ENCODE assay signal across 13 mouse cellular contexts in genomic region chr11:35416402-35417093, GRCm38 (mm10).
DNase-seq lines count a peak whose midpoint lies in the region; ATAC-seq and TF ChIP-seq lines count a peak whose summit lies in the region.
"Had no signal": no experiment of that assay in that cellular context is flagged by ENCODE, and none has a peak within 500 bp of the region (broad histone marks: within the 10 kb centered on the region; RNA-seq: fewer than 3 reads in every experiment).

No protein-coding gene starts in this region.

- no peak for TF ChIP-seq CTCF in lung, adult 2 months (IDR thresholded peaks at IDR 0.05; ENCODE audit: insufficient read depth, low read length)
- TF ChIP-seq CTCF in embryonic fibroblast, embryonic 13.5 days (IDR thresholded peaks at IDR 0.05; ENCODE audit: borderline replicate concordance, insufficient read depth, low read length), result no peak

- no peaks in the 10 kb centered on the region; the same call in 1 of the 2 replicates for H3K4me1 ChIP-seq in lung, adult 2 months (ENCODE audit: control insufficient read depth, insufficient read depth, low read length)
- peaks cover 10% of the 10 kb centered on the region for H3K4me1 ChIP-seq in embryonic fibroblast, embryonic 13.5 days (ENCODE audit: control insufficient read depth, insufficient read depth, low read length)

- ATAC-seq in frontal cortex, adult (ENCODE audit: low TSS enrichment), result 0 out of 2 replicates have a peak, but pooled peaks have one; percentile 21
- ATAC-seq in erythroblast, adult 5-6 weeks (replicated peaks; ENCODE audit: low FRiP score, poor library complexity, severe bottlenecking), result no peak
- ATAC-seq: midbrain, embryonic 15.5 days had no signal

- 73% methylated on average over 14 of the region's 14 CpGs for WGBS in lung, adult 2 months

- DNase-seq in frontal cortex, postnatal 14 days (ENCODE audit: low spot score in 2 of 2), result no peak
- DNase-seq in lung, postnatal 36 days, result peak; percentile 31
- no peak for DNase-seq in lung, adult 2 months
- DNase-seq in skeletal muscle tissue, adult 2 months (ENCODE audit: low read depth, low spot score), result peak; percentile 60
- no peak for DNase-seq in thymus, postnatal 36 days
- DNase-seq: heart, postnatal 14 days; kidney, postnatal 36 days; thymus, adult 2 months had no signal

- peak overlapping the region; percentile 28 for H3K27ac ChIP-seq in embryonic fibroblast, embryonic 13.5 days (ENCODE audit: insufficient read depth, low read length)
- H3K27ac ChIP-seq: liver, embryonic 14.5 days; midbrain, embryonic 15.5 days had no signal

- TF ChIP-seq POLR2A in lung, adult 2 months (IDR thresholded peaks at IDR 0.05; ENCODE audit: borderline replicate concordance, extremely low read depth, low read depth, low read length), result no peak
- no peak for TF ChIP-seq POLR2A in embryonic fibroblast, embryonic 13.5 days (IDR thresholded peaks at IDR 0.05; ENCODE audit: low read depth, low read length)

- no peak overlapping the region for H3K4me3 ChIP-seq in lung, adult 2 months (replicated peaks; ENCODE audit: extremely low read depth, low read depth, low read length)
- H3K4me3 ChIP-seq in embryonic fibroblast, embryonic 13.5 days (ENCODE audit: insufficient read depth, low read length), result no peak overlapping the region
- H3K4me3 ChIP-seq: midbrain, embryonic 15.5 days had no signal

Comparison
In these comparisons a context has a peak if more than half of its experiments do, and no peak if none do; other contexts are left out.
1. DNase-seq: peak in lung, postnatal 36 days (single experiment) and skeletal muscle tissue, adult 2 months (single experiment); none in frontal cortex, postnatal 14 days (0 of 2), lung, adult 2 months (single experiment) and thymus, postnatal 36 days (0 of 2).